Mouse (Mus musculus): ENCODE measurements around the gene Muc16.

- TF ChIP-seq CTCF (IDR thresholded peaks at IDR 0.05; ENCODE audit: low read depth, low read length): no peak
- no peak for TF ChIP-seq POLR2A (IDR thresholded peaks at IDR 0.05; ENCODE audit: borderline replicate concordance, low read depth, low read length)
Measured at GRCm38 (mm10) chr9:18674480-18675154, at the start of gene Muc16.
